Mouse (Mus musculus): ENCODE measurements around the gene Zfp978.
"Not testable (repeated sequence)": the region's sequence is repeated elsewhere in the genome, so short reads cannot be mapped to it uniquely, and the experiment has no call there.

DNA sequence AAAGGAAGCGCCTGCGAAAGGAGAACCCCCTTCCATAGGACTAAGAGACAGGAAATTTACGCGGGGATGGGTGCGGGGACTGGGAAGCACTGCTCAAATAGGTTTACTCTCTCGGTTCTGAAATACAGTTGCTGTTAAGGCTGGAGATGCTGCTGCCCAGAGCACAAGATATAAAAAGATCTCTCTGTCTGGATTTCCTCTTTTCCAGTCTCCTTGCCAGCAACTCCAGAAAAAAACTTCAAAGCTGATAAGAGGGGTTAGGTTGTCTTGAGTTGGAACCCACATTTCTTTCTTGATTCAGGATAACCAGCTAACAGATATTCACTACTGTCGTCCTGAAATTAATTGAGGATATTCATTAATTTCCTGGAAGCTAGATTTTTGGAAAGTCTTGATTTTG is 57.2 kb downstream of the Zfp978 start:
- not testable (repeated sequence) for TF ChIP-seq POLR2A (IDR thresholded peaks at IDR 0.05; ENCODE audit: low read depth, low read length); CTCF (IDR thresholded peaks at IDR 0.05; ENCODE audit: extremely low read depth, insufficient read length, insufficient replicate concordance, low read depth, low read length)

Measured in small intestine, adult 2 months (tissue).